Mouse (Mus musculus) embryonic fibroblast, embryonic 13.5 days (primary cell): ENCODE results near the gene Tmem115.

Experiments used
- CTCF ChIP-seq: IDR thresholded peaks from 2 replicates; pipeline ENCODE4 v1.5.1; 2011; ENCODE audit warnings: mild to moderate bottlenecking, control low read depth, low read length, moderate library complexity, borderline replicate concordance; ENCODE audit not compliant: insufficient read depth
- POLR2A ChIP-seq: IDR thresholded peaks from 2 replicates; pipeline ENCODE4 v1.6.1; 2011; ENCODE audit warnings: low read depth, mild to moderate bottlenecking, control low read depth, low read length, moderate library complexity

DNA sequence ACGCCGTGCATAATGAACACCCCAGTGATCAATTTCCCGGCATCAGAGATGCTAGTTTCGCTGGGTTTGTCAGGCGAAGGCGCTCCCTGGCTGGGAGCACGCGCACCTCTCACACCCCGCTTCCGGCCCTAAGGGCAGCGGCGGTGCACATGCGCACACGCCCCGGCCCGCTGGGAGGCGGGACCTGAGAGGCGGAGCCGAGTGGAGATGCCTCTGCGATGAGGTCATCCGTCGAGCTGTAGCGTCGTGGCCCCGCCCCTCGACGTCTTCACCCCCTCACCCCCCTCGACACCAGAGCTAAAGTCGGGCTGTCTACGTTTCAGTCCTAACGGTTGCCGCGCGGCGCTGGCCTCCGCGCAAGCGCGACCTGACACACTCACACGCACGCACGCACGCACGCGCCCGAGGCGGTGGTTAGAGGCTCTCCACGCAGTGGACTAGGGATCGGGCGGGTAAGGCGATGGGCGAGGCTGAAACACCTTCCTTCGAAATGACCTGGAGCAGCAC is 20.6 kb downstream of the Tmem115 start:
- TF ChIP-seq POLR2A (peak; percentile 91), CTCF (no peak)
